Mouse (Mus musculus) olfactory bulb, adult 2 months (tissue): ENCODE results near the gene Znfx1.

Experiments
- CTCF ChIP-seq: fragments of 200-500 bp; IDR thresholded peaks from 2 replicates; pipeline ENCODE4 v1.5.1; 2012; ENCODE audit warnings: low read depth, mild to moderate bottlenecking, low read length, moderate library complexity; ENCODE audit not compliant: insufficient read depth
- POLR2A ChIP-seq: fragments of 200-500 bp; IDR thresholded peaks from 2 replicates; pipeline ENCODE4 v1.6.1; 2012; ENCODE audit warnings: mild to moderate bottlenecking, low read depth, low read length, moderate library complexity; ENCODE audit not compliant: insufficient read depth

- TF ChIP-seq CTCF, result no peak
- TF ChIP-seq POLR2A, result no peak
Observed at GRCm38 (mm10) chr2:167103546-167103945, 40.7 kb upstream of the Znfx1 start.
